Comparison of ENCODE assay signal across 9 mouse cellular contexts in genomic region chr4:151763928-151764327, GRCm38 (mm10).
DNase-seq lines count a peak whose midpoint lies in the region; ATAC-seq and TF ChIP-seq lines count a peak whose summit lies in the region.
"Had no signal": no experiment of that assay in that cellular context is flagged by ENCODE, and none has a peak within 500 bp of the region (broad histone marks: within the 10 kb centered on the region; RNA-seq: fewer than 3 reads in every experiment).

No protein-coding gene starts in this region.

- H3K27ac ChIP-seq in liver, embryonic 12.5 days = no peak overlapping the region
- no peak overlapping the region for H3K27ac ChIP-seq in liver, postnatal 0 days (ENCODE audit: low read depth)

- H3K4me1 ChIP-seq in liver, embryonic 12.5 days = no peaks in the 10 kb centered on the region
- H3K4me1 ChIP-seq in liver, postnatal 0 days (ENCODE audit: insufficient read depth) = no peaks in the 10 kb centered on the region

- no peak overlapping the region for H3K9ac ChIP-seq in liver, embryonic 12.5 days
- no peak overlapping the region for H3K9ac ChIP-seq in liver, postnatal 0 days (replicated peaks)

- WGBS in liver, embryonic 12.5 days (ENCODE audit: insufficient replicate concordance) = 45% methylated on average over 6 of the region's 6 CpGs
- WGBS in liver, postnatal 0 days (ENCODE audit: insufficient replicate concordance) = 48% methylated on average over 6 of the region's 6 CpGs

- no peaks in the 10 kb centered on the region for H3K27me3 ChIP-seq in liver, embryonic 12.5 days (replicated peaks)
- H3K27me3 ChIP-seq in liver, postnatal 0 days (ENCODE audit: insufficient read depth, low read length) = no peaks in the 10 kb centered on the region

- TF ChIP-seq EP300 in liver, postnatal 0 days (IDR thresholded peaks at IDR 0.05; ENCODE audit: low read depth) = no peak

- H3K36me3 ChIP-seq in liver, embryonic 12.5 days = no peaks in the 10 kb centered on the region
- no peaks in the 10 kb centered on the region for H3K36me3 ChIP-seq in liver, postnatal 0 days (replicated peaks; ENCODE audit: insufficient read depth, low read length)

- intact Hi-C loops in left cerebral cortex, postnatal 14 days (cut with DNase I) = no loop called here

- no peak overlapping the region for H3K4me3 ChIP-seq in liver, embryonic 12.5 days
- no peak overlapping the region for H3K4me3 ChIP-seq in liver, postnatal 0 days (ENCODE audit: low read depth, low read length)

- H3K9me3 ChIP-seq in liver, embryonic 12.5 days (replicated peaks) = no peaks in the 10 kb centered on the region
- no peaks in the 10 kb centered on the region for H3K9me3 ChIP-seq in liver, postnatal 0 days (ENCODE audit: low read length)

- no peak overlapping the region for H3K4me2 ChIP-seq in liver, embryonic 12.5 days
- H3K4me2 ChIP-seq in liver, postnatal 0 days (ENCODE audit: low read depth, low read length) = no peak overlapping the region

- no peak for ATAC-seq in liver, embryonic 12.5 days
- no peak for ATAC-seq in liver, postnatal 0 days
- no peak for ATAC-seq in monocyte, adult 5-6 weeks (replicated peaks; ENCODE audit: insufficient number of reproducible peaks, low FRiP score, low TSS enrichment, poor library complexity, severe bottlenecking)
- ATAC-seq: activated CD4-positive, CD25-positive, alpha-beta regulatory T cell, adult 4 months had no signal

- no peak for TF ChIP-seq CTCF in liver, postnatal 0 days (IDR thresholded peaks at IDR 0.05; ENCODE audit: low read depth)

- peak; percentile 57 for DNase-seq in liver
- DNase-seq in Muller cell, postnatal 12 days (ENCODE audit: inconsistent ontology term) = peak; percentile 47
- peak; percentile 44 for DNase-seq in embryo, embryonic 11.5 days (ENCODE audit: low read depth, low spot score)
- DNase-seq in liver, postnatal 0 days = peak; percentile 45
- no peak for DNase-seq in right cerebral cortex, postnatal 4 days
- no peak for DNase-seq in left cerebral cortex, postnatal 14 days (ENCODE audit: low spot score in 2 of 2)

Comparison
In these comparisons a context has a peak if more than half of its experiments do, and no peak if none do; other contexts are left out.
1. DNase-seq: peak in liver (single experiment), Muller cell, postnatal 12 days (single experiment), embryo, embryonic 11.5 days (single experiment) and liver, postnatal 0 days (single experiment); none in right cerebral cortex, postnatal 4 days (single experiment) and left cerebral cortex, postnatal 14 days (0 of 2).